Mouse (Mus musculus) neural tube, embryonic 15.5 days (tissue): ENCODE results near the gene Snx30. TPM values are rescaled to one million over a fixed set of nuclear protein-coding genes. Genes with fewer than 3 reads are reported as not detected.
"Not testable (repeated sequence)": the region's sequence is repeated elsewhere in the genome, so short reads cannot be mapped to it uniquely, and the experiment has no call there.

Experiments
- ATAC-seq: fragments of 200-750 bp; cut with Nextera tagmentation; 2 replicates; pipeline ENCODE4 v1.8.0; 2017; ENCODE audit warnings: mild to moderate bottlenecking, moderate TSS enrichment, moderate library complexity; ENCODE audit not compliant: low FRiP score
- H3K27ac ChIP-seq: fragments of 300-500 bp; sonication (generic); replicated peaks from 2 replicates; pipeline ENCODE4 v1.5.1; 2015; ENCODE audit warnings: mild to moderate bottlenecking, inconsistent platforms
- H3K27me3 ChIP-seq: fragments of 300-500 bp; sonication (generic); replicated peaks from 2 replicates; pipeline ENCODE4 v1.6.1; 2015; ENCODE audit warnings: inconsistent platforms
- H3K36me3 ChIP-seq: fragments of 300-500 bp; sonication (generic); 2 replicates; pipeline ENCODE4 v1.6.1; 2015; ENCODE audit warnings: inconsistent platforms
- H3K4me1 ChIP-seq: fragments of 300-500 bp; sonication (generic); 2 replicates; pipeline ENCODE4 v1.6.1; 2015; ENCODE audit warnings: inconsistent platforms
- H3K4me2 ChIP-seq: fragments of 300-500 bp; sonication (generic); 2 replicates; pipeline ENCODE4 v1.6.1; 2015; ENCODE audit warnings: inconsistent platforms, mild to moderate bottlenecking, moderate library complexity
- H3K4me3 ChIP-seq: fragments of 300-500 bp; sonication (generic); replicated peaks from 2 replicates; pipeline ENCODE4 v1.5.1; 2015; ENCODE audit warnings: mild to moderate bottlenecking, inconsistent platforms
- H3K9ac ChIP-seq: fragments of 300-500 bp; sonication (generic); replicated peaks from 2 replicates; pipeline ENCODE4 v1.6.1; 2015; ENCODE audit warnings: mild to moderate bottlenecking, inconsistent platforms
- H3K9me3 ChIP-seq: fragments of 300-500 bp; sonication (generic); replicated peaks from 2 replicates; pipeline ENCODE4 v1.6.1; 2016; ENCODE audit warnings: inconsistent platforms
- WGBS: fragments of 180-500 bp; shearing (Covaris S2); methylation state at CpG from one replicate; pipeline ENCODE4 v1.1.7; 2015; ENCODE audit warnings: mixed read lengths; 5-methylcytosine and 5-hydroxymethylcytosine counted together
- polyA plus RNA-seq: library from polyadenylated mRNA; unstranded; fragments of >200 nt; fragmentation: Nextera tagmentation; extraction: Ambion mirVana; gene quantifications from 2 replicates; pipeline ENCODE4 v1.2.1, GENCODE M21; 2015

Snx30 gene
- polyA plus RNA-seq, 1 experiment from 2014 or later, result 17.8 TPM

- H3K4me2 ChIP-seq, result no peak overlapping the region
- H3K4me1 ChIP-seq, result peaks cover 9% of the 10 kb centered on the region
- H3K9me3 ChIP-seq, result no peaks in the 10 kb centered on the region
- H3K27me3 ChIP-seq, result no peaks in the 10 kb centered on the region
- peaks cover 11% of the 10 kb centered on the region for H3K36me3 ChIP-seq
- no peak overlapping the region for H3K27ac ChIP-seq
- no peak for ATAC-seq
- H3K9ac ChIP-seq, result no peak overlapping the region
- H3K4me3 ChIP-seq, result no peak overlapping the region
- 78% methylated on average over 3 of the region's 3 CpGs for WGBS
Measured at GRCm38 (mm10) chr4:59777828-59778227, 27.8 kb upstream of the Snx30 start.

- H3K9me3 ChIP-seq, result no peaks in the 10 kb centered on the region
- no peak overlapping the region for H3K4me3 ChIP-seq
- peaks cover 11% of the 10 kb centered on the region for H3K4me1 ChIP-seq
- WGBS, result 14% methylated on average over 1 of the region's 1 CpGs
- no peaks in the 10 kb centered on the region for H3K27me3 ChIP-seq
- peaks cover 4% of the 10 kb centered on the region; the same call in 1 of the 2 replicates for H3K36me3 ChIP-seq
- no peak overlapping the region for H3K4me2 ChIP-seq
- H3K9ac ChIP-seq, result no peak overlapping the region
- no peak for ATAC-seq
- H3K27ac ChIP-seq, result no peak overlapping the region
Measured at GRCm38 (mm10) chr4:59780568-59780967, 25.1 kb upstream of the Snx30 start.

GRCm38 (mm10) chr4:59782853-59783684, 22.6 kb upstream of the Snx30 start:
- H3K36me3 ChIP-seq, result no peaks in the 10 kb centered on the region
- no peaks in the 10 kb centered on the region for H3K27me3 ChIP-seq
- H3K4me3 ChIP-seq, result peak overlapping the region; percentile 98
- H3K27ac ChIP-seq, result peak overlapping the region; percentile 79
- under 1% methylated on average over 47 of the region's 47 CpGs for WGBS
- H3K9ac ChIP-seq, result peak overlapping the region; percentile 76
- H3K4me1 ChIP-seq, result peaks cover 11% of the 10 kb centered on the region
- peak overlapping the region; percentile 94 for H3K4me2 ChIP-seq
- no peaks in the 10 kb centered on the region for H3K9me3 ChIP-seq
- ATAC-seq, result peak; percentile 63

GRCm38 (mm10) chr4:59783685-59784279, 21.9 kb upstream of the Snx30 start:
- no peaks in the 10 kb centered on the region for H3K36me3 ChIP-seq
- no peaks in the 10 kb centered on the region for H3K27me3 ChIP-seq
- peak overlapping the region; percentile 76 for H3K9ac ChIP-seq
- H3K9me3 ChIP-seq, result no peaks in the 10 kb centered on the region
- ATAC-seq, result peak; percentile 96
- WGBS, result under 1% methylated on average over 35 of the region's 36 CpGs
- peak overlapping the region; percentile 79 for H3K27ac ChIP-seq
- H3K4me2 ChIP-seq, result peak overlapping the region; percentile 94
- H3K4me1 ChIP-seq, result peaks cover 11% of the 10 kb centered on the region
- peak overlapping the region; percentile 98 for H3K4me3 ChIP-seq

- no peaks in the 10 kb centered on the region for H3K36me3 ChIP-seq
- 27% methylated on average over 2 of the region's 2 CpGs for whole genome bisulfite sequencing
- no peak for ATAC-seq
Measured at GRCm38 (mm10) chr4:59785412-59785811, 20.2 kb upstream of the Snx30 start.

GRCm38 (mm10) chr4:59786661-59787060, 19.0 kb upstream of the Snx30 start:
- Histone ChIP-seq H3K27ac (no peak overlapping the region), H3K36me3 (no peaks in the 10 kb centered on the region), H3K27me3 (no peaks in the 10 kb centered on the region), H3K4me3 (no peak overlapping the region), H3K9me3 (no peaks in the 10 kb centered on the region), H3K4me2 (no peak overlapping the region), H3K4me1 (peaks cover 9% of the 10 kb centered on the region), H3K9ac (no peak overlapping the region)
- WGBS, result 0% methylated on average over 7 of the region's 7 CpGs
- no peak for ATAC-seq

More at GRCm38 (mm10) chr4:59785412-59785811, 20.2 kb upstream of the Snx30 start:
- H3K9ac ChIP-seq, result no peak overlapping the region
- H3K27ac ChIP-seq, result no peak overlapping the region
- H3K4me3 ChIP-seq, result no peak overlapping the region
- peaks cover 11% of the 10 kb centered on the region for H3K4me1 ChIP-seq
- H3K27me3 ChIP-seq, result no peaks in the 10 kb centered on the region
- no peaks in the 10 kb centered on the region for H3K9me3 ChIP-seq
- H3K4me2 ChIP-seq, result no peak overlapping the region

- Histone ChIP-seq H3K4me2 (no peak overlapping the region), H3K27ac (no peak overlapping the region), H3K4me1 (peaks cover 7% of the 10 kb centered on the region), H3K4me3 (no peak overlapping the region), H3K9ac (no peak overlapping the region), H3K9me3 (no peaks in the 10 kb centered on the region), H3K27me3 (no peaks in the 10 kb centered on the region), H3K36me3 (no peaks in the 10 kb centered on the region)
- ATAC-seq, result no peak
- 67% methylated on average over 6 of the region's 6 CpGs for WGBS
Measured at GRCm38 (mm10) chr4:59787126-59787525, 18.5 kb upstream of the Snx30 start.

- no peaks in the 10 kb centered on the region for H3K36me3 ChIP-seq
- H3K27ac ChIP-seq, result no peak overlapping the region
- no peak overlapping the region for H3K9ac ChIP-seq
- H3K27me3 ChIP-seq, result no peaks in the 10 kb centered on the region
- H3K4me2 ChIP-seq, result no peak overlapping the region
- H3K4me1 ChIP-seq, result no peaks in the 10 kb centered on the region
- no peak overlapping the region for H3K4me3 ChIP-seq
- H3K9me3 ChIP-seq, result no peaks in the 10 kb centered on the region
- no peak for ATAC-seq
Measured at GRCm38 (mm10) chr4:59789015-59789414, 16.6 kb upstream of the Snx30 start.

- H3K4me2 ChIP-seq, H3K9me3 ChIP-seq, H3K36me3 ChIP-seq, H3K4me3 ChIP-seq, ATAC-seq, H3K4me1 ChIP-seq, H3K27ac ChIP-seq, H3K27me3 ChIP-seq, H3K9ac ChIP-seq: not testable (repeated sequence)
- 93% methylated on average over 2 of the region's 2 CpGs for WGBS
Measured at GRCm38 (mm10) chr4:59793626-59794025, 12.0 kb upstream of the Snx30 start.

- no peaks in the 10 kb centered on the region for H3K36me3 ChIP-seq
- no peak overlapping the region for H3K27ac ChIP-seq
- WGBS, result 76% methylated on average over 2 of the region's 2 CpGs
- no peak for ATAC-seq
- H3K4me1 ChIP-seq, result no peaks in the 10 kb centered on the region
- no peak overlapping the region for H3K9ac ChIP-seq
- H3K4me2 ChIP-seq, result no peak overlapping the region
- H3K9me3 ChIP-seq, result no peaks in the 10 kb centered on the region
- H3K4me3 ChIP-seq, result no peak overlapping the region
- no peaks in the 10 kb centered on the region for H3K27me3 ChIP-seq
Measured at GRCm38 (mm10) chr4:59794116-59794515, 11.5 kb upstream of the Snx30 start.

GRCm38 (mm10) chr4:59795788-59796455, 9.7 kb upstream of the Snx30 start:
- H3K27me3 ChIP-seq, result no peaks in the 10 kb centered on the region
- no peak overlapping the region for H3K4me3 ChIP-seq
- no peaks in the 10 kb centered on the region for H3K4me1 ChIP-seq
- no peak overlapping the region for H3K27ac ChIP-seq
- H3K4me2 ChIP-seq, result no peak overlapping the region
- ATAC-seq, result no peak
- WGBS, result 75% methylated on average over 2 of the region's 2 CpGs
- no peaks in the 10 kb centered on the region for H3K9me3 ChIP-seq
- H3K36me3 ChIP-seq, result no peaks in the 10 kb centered on the region
- no peak overlapping the region for H3K9ac ChIP-seq

- Histone ChIP-seq H3K27me3 (no peaks in the 10 kb centered on the region), H3K4me3 (no peak overlapping the region), H3K4me2 (no peak overlapping the region), H3K9me3 (no peaks in the 10 kb centered on the region), H3K9ac (no peak overlapping the region), H3K36me3 (no peaks in the 10 kb centered on the region), H3K4me1 (peaks cover 6% of the 10 kb centered on the region; the same call in 1 of the 2 replicates), H3K27ac (no peak overlapping the region)
- WGBS, result 83% methylated on average over 5 of the region's 5 CpGs
- no peak for ATAC-seq
Measured at GRCm38 (mm10) chr4:59800181-59800580, 5.5 kb upstream of the Snx30 start.
